Mouse (Mus musculus) CD4-positive, CD25-positive, alpha-beta regulatory T cell, adult 4 months (primary cell): ENCODE results near the gene Ntrk3. TPM values are rescaled to one million over a fixed set of nuclear protein-coding genes. Genes with fewer than 3 reads are reported as not detected.

Experiments
- ATAC-seq: one replicate; pipeline ENCODE4 v1.8.0; 2017
- polyA plus RNA-seq, 2 experiments: library from polyadenylated mRNA; unstranded; fragments of 100-300 nt; shearing (Covaris generic); gene quantifications; one replicate each; pipeline ENCODE4 v1.2.1; 2017

Gene Ntrk3
- polyA plus RNA-seq, 2 experiments from 2014 or later, result 7.9 to 13.4 TPM

DNA sequence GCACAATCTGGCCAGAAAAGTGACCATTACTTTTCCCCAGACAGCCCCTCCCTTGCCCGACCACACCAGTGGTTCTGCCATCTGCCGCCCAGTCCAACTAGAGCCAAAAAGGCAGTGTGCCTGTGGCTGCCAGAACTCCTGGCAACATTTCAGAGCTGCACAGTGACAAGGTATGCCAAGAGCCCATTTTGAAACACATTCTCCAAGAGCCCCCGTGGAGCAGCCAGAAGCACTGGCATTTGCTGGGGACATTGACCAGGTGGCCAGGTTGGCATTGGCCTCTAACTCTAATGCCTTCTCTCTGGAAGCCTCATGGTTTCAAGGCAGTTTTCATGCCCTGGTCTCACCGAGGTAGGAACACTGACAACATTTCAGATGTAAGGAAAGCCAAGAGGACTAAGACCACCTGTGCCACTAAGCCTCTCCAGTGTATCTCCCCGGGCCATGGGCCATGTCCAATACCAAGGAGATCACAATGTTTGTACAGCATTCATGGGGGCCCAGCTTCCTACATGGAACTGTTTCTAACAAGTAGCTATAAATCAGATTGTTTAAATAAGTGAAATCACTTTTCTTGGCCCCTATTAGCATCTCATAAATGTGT, 218.9 kb downstream of the Ntrk3 start:
- ATAC-seq, result no peak

DNA sequence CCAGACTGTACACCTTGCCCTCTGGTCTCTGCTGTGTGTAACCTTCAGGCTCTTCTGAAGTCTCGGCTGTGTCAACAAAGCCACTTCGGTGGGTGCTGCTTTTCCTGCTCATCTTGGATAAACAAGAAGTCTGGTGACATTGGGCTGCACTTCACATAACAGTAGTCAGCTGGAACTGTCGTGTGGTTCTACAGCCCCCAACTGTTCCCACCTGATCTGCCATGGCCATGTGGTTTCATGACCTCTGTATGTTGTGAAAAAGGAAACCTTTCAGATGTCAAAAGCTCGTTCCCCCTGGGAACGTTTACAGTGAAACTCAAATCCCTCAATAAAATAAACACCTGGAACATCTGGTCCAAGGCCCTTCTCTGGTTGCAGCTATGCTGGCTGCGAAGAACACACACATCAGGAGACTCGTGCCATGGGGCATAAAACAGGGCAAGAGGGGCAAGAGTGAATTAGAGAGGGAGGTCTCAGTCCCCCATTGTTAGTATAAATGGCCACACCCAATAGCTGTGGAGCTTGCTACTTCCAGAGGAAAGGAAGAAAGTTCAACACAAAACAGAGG, 222.7 kb downstream of the Ntrk3 start:
- ATAC-seq, result no peak

DNA sequence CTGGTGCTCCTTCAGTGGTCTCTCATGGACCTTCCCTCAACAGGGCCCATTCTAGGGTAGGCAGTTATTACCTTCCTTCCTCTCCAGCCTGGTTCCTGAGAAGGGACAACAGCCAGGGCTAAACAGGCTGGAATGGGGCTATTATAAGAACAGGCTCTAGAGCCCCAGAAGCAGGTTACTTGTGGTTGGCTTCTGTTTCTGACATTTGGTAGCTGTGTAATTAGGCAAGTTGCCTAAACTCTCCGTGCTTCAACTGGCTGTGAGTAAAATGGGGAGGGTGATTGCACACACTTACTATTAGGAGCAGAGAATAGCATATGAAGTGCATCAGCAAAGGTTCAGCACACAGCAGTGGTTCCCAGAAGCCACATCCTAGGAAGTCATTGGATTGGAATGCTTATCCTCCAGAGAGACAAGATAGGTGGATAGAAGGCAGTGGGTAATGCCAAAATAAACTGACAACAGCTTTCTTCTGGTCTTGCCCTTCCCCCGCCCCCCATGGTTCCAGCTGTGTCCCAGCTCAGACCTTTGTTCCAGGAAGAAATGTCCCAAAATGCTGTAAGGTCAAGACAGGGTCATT, 230.7 kb downstream of the Ntrk3 start:
- no peak for ATAC-seq

DNA sequence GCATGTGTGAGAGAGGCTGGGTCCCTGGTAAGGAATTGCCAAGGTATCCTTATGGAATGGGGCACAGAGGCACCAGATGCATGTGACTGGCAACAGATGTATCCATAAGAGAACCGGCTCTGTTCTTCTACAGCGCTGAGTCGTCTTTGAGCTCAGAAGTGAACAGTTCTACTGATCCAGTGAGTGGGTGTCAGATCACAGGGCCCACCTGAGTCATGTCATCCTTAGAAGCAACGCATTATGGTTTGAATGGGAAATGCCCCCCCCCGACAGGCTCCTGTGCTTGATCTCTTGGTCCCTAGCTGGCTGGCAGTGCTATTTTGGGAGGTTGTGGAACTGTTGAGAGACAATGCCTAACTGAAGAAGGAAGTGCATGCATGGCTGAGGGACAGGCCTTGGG, 236.9 kb downstream of the Ntrk3 start:
- no peak for ATAC-seq

DNA sequence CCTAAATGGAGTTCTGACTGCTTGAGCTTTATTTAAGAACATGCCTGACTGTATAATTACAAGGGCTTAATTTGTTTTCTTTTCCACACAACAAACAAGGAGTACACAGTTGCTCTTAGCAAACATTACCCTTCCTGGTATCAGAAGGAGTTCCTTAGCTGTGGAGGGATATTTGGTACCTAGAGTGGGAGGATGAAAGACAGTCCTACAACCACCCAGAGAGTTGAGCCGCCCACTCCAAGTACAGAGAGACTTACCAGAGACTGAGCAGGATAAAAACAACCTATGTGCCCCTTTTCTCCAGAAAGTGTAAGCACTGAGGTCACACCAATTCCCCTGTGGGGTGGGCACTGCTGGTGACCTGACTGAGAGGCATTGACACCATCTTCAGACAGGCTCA, 237.8 kb downstream of the Ntrk3 start:
- no peak for ATAC-seq

DNA sequence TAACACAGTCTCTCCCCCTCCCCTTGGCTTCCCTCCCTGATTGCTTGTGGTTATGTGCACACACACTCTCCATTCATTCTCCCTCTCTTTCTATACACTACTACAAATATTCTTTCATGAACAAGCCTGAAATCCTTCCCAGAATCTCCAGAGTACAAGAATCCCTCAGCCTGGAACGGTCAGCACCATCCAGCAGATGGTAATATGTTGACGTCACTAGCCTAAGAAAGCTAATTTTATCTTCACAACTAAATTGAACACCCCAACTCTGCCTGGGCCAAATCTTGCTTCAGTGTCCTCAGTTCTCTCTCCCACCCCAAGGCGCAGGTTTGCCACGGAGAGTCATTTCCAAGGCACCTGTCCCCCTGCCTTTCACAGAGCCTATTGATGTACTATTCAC, 239.5 kb downstream of the Ntrk3 start:
- no peak for ATAC-seq

DNA sequence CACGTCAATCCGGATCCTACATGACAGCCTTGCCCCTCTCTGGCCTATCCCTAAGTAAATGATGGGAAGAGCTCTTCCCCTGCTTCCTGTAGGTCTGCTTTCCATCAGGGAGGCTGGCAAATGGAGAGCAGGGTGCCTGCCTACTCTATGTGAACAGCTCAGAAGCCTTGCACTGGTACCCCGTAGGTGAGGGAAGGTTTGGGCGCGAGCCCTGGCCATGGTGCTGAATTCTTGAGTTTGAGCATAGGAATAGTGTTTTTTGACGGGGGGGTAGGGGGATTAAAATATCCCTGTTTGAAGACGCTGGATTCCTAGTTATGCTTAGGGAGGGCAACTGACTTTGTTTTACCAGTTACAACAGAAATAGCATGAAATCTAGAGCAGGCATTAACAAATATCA, 240.0 kb downstream of the Ntrk3 start:
- ATAC-seq, result no peak

DNA sequence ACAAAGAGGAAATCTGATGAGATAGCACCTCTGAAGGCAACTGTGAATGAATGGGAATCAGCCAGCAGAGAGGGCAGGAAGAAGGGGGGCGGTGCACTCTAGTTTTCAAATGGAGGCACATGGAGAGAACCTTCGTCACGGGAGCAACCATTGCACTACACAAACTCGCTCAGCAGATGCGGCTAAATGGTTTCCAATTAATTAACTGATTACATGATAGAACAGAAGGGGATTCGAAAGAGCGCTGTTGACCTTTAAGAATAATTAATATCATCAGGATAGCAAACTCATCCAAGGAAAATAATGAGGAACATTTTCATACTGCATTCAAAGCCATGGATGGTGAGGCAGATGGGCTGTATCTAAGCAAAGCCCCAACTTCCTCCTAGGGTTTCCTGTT, 244.2 kb downstream of the Ntrk3 start:
- ATAC-seq, result no peak

DNA sequence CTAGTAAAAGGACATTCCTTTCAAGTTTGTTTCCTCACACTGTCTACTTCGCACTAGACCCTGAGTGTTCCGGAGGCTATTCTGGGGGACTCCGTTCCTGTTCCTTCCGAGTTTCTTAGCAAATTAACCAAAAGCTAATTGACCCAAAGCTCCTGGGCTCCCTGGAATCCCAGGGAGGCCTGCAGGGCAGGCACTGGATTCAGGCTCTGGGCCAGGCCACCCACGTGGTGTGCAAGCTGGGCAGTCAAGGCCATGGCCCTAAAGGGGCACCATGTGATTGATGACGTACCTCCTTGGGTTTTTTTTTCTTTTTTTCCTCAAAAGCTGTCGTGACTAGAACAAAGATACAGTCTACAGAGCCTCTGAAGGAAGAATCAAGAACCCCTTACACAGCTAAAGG, 246.6 kb downstream of the Ntrk3 start:
- no peak for ATAC-seq

DNA sequence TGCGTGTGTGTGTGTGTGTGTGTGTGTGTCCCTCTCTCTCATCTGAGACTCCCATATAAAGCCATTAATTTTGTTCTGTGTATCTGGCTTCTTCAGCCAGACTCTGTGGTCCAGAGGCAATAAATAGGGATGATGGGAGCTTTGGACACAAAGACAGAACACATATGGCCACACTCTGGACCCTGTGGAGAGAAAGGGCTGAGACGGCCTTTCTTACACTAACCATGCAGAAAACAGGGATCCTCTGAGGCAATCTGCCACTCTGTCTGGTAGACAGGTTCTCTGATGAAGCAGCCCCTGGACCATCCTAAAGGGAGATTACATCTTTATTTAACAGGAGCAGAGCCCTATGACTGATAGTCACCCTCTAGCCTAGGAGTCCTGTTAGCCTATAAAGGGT, 253.5 kb downstream of the Ntrk3 start:
- ATAC-seq, result no peak

DNA sequence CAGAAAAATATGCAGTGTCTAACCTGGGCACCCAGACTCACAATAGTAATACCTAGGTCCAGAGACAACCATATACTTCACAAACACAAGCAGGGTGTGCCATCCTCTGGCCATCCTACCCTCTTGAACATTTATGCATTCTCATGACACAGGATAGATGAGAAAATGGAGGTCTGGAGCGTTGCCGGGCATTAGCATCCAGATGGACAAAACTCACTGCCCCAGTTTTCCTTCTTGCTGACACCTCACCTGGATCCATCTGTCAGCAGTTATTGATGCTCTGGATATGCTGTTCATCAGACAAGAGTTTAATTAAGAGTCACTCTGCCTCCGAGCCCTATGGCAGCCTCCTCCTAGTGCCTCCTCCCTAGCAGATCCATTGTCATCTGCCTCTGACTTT, 254.1 kb downstream of the Ntrk3 start:
- no peak for ATAC-seq

DNA sequence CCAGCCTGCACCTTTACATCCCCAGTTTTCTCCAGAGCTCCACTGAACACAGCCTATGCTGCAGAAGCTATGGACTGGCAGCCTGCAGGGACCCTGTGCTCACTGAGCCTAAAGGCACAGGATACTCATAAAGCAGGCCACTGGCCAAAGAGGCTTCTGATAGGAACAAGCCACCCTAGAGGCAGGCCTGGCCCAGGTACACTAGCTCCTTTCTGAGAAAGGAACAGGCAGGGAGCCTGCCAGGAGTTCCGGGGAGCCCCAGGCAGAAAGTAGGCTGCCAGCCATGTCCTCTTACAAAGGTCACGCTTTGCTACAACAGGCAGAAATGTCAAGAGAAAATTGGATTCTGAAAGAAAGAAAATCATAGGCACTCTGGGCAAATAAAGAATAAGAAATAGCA, 254.8 kb downstream of the Ntrk3 start:
- ATAC-seq, result no peak

DNA sequence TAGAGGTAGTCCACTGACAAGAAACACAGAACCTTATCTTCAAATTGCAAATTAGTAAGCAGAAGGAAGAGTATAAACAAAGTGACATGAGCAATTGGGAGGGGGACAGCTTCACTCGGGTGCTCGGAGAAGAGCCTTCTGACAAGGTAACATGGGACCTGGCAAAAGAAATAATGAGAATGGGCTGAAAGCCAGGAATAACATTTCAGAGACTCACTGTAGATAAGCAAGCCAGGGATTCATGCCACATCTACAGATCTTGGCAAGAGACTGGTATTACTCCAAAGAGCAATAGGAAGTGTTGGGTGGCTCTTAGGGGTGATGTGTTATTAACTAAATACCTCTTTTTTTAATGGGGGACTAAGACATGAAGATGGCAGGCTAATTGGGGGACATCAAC, 258.9 kb downstream of the Ntrk3 start:
- no peak for ATAC-seq

DNA sequence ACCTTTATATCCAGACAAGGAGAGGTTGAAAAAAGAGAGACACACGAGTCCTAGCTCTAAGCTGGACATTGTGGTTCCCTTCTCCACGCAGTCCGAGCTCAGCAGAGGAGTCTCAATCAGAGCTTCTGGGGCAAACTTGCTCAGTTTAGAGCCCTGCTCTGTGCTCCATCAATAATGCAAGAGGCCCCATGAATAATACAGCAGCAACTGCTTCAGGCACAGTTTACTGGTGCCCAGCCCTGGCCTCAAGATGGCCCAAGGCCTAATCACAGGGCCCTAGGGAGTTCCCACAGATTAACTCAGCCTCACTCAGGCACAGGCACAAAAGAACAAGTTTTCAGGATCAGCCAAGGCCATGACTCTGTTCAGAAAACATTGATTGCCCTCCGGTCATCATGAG, 266.1 kb downstream of the Ntrk3 start:
- ATAC-seq, result no peak

DNA sequence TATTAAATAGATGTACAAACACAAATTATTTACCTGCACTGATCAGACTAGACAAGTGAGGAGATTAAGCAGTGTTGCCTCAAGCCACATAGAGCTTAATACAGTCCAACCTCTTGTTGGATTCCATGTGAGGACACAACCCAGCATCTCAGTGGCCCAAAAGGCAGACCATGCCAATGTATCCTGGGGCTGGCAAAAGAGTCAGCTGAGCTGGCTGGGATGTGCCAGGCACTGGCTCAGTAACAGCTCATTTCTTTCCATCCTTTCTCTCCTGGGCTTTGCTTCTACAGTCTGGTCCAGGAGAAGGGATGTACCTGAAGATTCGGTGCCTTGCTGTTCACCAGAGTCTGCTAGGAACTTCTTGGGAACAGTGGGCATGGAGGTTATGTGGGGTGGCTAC, 266.5 kb downstream of the Ntrk3 start:
- ATAC-seq, result no peak

DNA sequence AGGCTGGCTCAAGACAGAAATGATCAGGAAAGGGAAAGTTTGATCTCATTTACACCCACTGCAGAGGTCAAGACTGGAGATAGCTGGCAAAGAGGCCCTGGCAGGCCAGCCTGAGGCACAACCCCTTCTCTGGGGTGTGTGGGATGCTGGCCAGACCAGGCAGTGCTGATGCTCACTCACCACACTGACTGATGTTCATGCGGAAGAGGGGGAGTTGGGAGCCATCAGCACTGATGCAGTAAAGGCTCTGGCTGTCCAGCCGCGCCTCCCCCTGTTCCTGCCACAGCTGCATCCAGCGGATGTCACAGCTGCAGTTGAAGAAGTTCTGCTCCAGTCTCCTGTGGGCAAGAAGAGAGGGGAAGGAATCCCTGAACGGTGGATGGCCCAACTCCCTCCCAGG, 275.2 kb downstream of the Ntrk3 start:
- ATAC-seq, result no peak

DNA sequence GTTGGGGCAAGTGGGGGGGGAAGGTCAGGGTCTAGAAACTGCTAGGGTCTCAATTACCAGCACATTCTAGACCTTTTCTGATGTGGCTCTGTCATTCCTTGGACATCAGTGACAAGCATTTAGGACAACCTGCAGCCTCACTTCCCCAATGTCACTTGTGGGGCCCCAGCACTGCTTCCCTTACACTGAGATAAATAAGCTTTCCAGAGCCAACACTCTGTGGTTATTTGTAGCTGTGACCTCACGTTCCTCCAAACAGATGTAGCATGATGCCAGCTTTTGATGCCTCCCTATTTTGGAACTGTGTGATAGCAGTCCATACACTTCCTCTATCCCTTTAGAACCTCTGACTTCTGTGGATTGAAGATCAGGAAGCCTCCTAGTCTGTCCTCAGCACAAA, 278.8 kb downstream of the Ntrk3 start:
- no peak for ATAC-seq

DNA sequence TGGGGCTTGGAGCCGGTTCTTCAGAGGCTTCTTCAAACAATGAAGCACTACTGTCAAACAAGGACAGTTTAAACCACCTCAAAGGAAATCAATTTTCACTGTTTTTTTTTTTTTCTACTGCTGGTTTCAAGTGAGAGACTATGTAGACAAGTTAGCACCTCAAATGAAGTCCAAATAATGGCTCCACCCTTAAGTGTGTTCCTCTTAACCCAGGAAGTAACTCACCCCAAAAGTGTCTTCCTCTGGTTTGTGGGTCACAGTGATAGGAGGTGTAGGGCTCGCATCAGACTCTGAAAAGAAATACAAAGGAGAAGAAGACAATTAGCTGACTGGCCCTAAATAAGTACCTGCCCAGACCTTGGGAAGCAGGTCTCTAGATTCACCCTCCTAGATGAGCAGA, 286.1 kb downstream of the Ntrk3 start:
- ATAC-seq, result peak; percentile 47

DNA sequence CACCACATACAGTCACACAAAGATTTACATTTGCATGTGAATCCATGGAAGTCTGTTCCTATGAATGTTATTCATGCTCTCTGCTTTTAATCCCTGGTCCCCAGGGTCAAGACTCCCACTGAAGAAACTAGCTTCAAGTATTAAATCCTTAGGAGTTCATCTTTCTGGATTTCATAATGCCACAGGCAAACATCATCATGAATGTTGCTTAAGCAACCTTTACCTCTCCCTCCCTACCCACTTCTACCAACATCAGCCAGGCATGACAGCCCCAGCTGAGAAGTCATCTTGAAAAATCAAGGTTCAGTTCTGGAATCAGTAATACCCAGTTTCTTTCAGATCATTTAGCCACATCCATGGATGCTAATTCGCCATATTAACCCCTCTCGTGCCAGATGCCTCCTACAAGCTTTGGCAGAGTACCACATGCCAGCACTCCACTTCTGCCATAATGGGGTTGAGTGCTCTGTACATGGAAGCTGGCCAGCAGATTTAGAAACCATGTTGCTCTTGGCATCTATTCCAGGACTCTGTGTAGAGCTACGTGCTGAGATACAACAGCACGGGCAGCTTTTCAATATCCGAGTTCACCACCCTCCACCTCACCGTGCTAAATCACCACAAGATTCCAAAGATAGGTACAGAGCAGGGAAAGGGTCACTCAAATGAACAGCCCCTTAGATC, 287.8 kb downstream of the Ntrk3 start:
- no peak for ATAC-seq

DNA sequence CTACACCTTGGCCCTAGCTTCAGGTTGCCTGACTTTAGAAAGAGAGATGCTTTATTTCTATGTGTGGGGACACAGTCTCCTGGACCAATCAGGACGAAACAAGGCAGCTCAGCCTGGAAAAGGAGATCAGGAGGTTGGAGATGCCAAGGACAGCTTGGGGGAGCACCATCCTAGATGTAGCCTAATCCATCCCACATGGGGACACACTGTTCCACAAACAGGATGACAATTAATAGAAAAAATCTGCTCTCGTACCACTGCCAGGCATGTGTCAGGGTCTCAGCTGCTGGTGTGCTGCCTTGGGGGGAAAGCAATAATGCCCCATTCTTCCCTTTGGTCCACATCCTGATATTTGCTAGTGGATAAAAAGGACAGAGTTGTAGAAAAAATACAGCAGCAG, 289.0 kb downstream of the Ntrk3 start:
- ATAC-seq, result no peak

DNA sequence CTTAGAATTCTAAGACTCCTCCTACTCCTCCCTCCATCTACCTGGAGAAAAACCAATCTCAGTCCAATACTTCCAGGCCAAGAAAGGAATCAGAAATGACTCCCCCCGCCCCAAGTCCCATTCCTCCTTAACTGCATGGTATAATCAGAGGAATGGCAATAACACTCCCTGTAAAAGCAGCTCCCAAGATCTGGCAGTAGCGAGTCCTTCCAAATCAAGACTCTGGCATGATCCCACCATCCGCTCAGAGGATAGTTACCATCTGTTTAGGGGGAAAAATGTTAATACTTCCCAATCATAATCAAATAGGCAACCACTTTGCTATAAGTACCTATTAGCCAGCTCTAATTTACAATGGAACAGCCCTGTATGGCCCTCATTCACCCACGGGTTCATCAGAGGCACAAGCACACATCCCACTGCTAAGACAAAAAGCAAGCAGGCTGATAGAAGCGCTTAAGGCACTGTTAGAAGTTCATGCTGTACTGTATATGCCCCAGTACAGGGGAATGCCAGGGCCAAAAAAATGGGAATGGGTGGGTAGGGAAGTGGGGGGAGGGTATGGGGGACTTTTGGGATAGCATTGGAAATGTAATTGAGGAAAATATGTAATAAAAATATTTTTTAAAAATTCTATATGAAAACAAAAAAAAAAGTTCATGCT, 294.3 kb downstream of the Ntrk3 start:
- no peak for ATAC-seq

DNA sequence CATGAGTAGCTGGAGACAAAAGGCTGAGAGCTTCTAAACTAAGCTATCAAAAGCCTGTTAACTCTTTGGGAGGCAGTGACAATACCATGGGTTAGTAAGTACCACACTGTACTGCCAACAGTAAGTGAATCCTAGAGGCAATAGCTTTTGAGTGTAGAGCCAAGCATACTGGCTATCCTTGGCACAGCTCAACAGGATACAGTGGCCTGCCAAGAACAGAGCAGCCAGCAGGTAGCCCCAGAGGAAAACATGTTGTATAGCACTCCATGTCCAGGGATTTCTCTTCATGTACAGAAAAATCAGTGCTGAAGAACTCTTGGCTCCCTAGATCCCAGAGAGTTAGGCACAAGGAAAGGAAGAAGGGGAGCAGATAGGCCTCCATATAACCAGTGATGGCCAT, 296.1 kb downstream of the Ntrk3 start:
- no peak for ATAC-seq

DNA sequence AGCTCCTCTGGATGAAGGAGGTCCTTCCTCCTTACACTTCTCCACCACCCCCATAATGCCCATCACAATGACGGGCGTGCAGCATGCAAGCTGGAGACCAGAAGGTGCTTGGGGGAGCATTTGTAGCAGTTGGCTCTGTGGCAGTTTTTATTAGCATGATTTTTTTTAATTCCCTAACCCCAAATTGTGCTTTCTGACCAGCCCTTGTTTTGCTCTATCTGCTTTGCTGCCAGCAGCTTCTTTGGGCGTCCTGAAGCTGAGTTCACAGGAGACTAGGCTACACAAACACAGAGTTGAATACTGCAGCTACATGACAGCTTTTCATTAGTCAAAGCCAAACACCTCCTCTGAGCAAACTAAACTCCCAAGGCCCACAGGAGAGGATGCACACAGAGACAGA, 296.9 kb downstream of the Ntrk3 start:
- no peak for ATAC-seq

DNA sequence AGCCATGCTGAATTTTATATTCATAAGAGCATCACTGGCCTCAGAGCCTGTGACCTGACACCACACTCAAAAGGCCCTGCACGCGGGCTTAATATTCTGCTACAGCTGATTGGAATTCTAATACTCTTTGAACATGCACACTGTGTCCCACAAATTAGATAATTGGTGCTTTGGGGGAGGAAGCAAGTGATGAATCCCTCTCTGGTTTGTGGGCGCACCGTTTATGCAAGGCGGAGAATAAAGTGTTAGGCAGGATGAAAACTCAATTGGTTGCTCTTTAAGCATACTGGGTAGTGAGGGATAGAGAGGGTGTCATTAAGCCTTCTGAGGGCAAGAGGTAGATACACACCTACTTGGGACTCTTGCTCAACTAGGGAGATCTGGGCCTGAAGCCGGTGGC, 297.3 kb downstream of the Ntrk3 start:
- no peak for ATAC-seq
